Mouse (Mus musculus) naive thymus-derived CD4-positive, alpha-beta T cell, adult 2 months (primary cell): ENCODE results near the gene Srgap3.
A peak's percentile ranks its signal among the peaks of the same experiment; 100 is the strongest.
"Not testable (repeated sequence)": the region's sequence is repeated elsewhere in the genome, so short reads cannot be mapped to it uniquely, and the experiment has no call there.

ENCODE experiments used
- DNase-seq: peaks from one replicate; pipeline ENCODE4 v3.0.0-alpha.2; 2011; ENCODE audit warnings: low read depth

Srgap3 gene

GRCm38 (mm10) chr6:112861351-112862297, 85.4 kb downstream of the Srgap3 start:
- DNase-seq = peak; percentile 27

- DNase-seq = not testable (repeated sequence)
Observed at GRCm38 (mm10) chr6:112860290-112860689, 86.8 kb downstream of the Srgap3 start.

GRCm38 (mm10) chr6:112857057-112857456, 90.0 kb downstream of the Srgap3 start:
- DNase-seq = no peak

GRCm38 (mm10) chr6:112855183-112855582, 91.9 kb downstream of the Srgap3 start:
- no peak for DNase-seq

- peak; percentile 79 for DNase-seq
Observed at GRCm38 (mm10) chr6:112852261-112853235, 94.5 kb downstream of the Srgap3 start.

- DNase-seq = no peak
Observed at GRCm38 (mm10) chr6:112850745-112851144, 96.3 kb downstream of the Srgap3 start.

GRCm38 (mm10) chr6:112848629-112849180, 98.4 kb downstream of the Srgap3 start:
- no peak for DNase-seq

GRCm38 (mm10) chr6:112846863-112847262, 100.2 kb downstream of the Srgap3 start:
- no peak for DNase-seq

GRCm38 (mm10) chr6:112842426-112842825, 104.6 kb downstream of the Srgap3 start:
- no peak for DNase-seq

GRCm38 (mm10) chr6:112840400-112840799, 106.7 kb downstream of the Srgap3 start:
- DNase-seq = no peak

GRCm38 (mm10) chr6:112839391-112839790, 107.7 kb downstream of the Srgap3 start:
- no peak for DNase-seq

- no peak for DNase-seq
Observed at GRCm38 (mm10) chr6:112838879-112839278, 108.2 kb downstream of the Srgap3 start.

GRCm38 (mm10) chr6:112836712-112837111, 110.4 kb downstream of the Srgap3 start:
- DNase-seq = no peak

- DNase-seq = no peak
Observed at GRCm38 (mm10) chr6:112835413-112835812, 111.7 kb downstream of the Srgap3 start.

- no peak for DNase-seq
Observed at GRCm38 (mm10) chr6:112834430-112834829, 112.6 kb downstream of the Srgap3 start.

- no peak for DNase-seq
Observed at GRCm38 (mm10) chr6:112833763-112834162, 113.3 kb downstream of the Srgap3 start.

- DNase-seq = no peak
Observed at GRCm38 (mm10) chr6:112829196-112829595, 117.9 kb downstream of the Srgap3 start.

- no peak for DNase-seq
Observed at GRCm38 (mm10) chr6:112828420-112828819, 118.6 kb downstream of the Srgap3 start.

- DNase-seq = no peak
Observed at GRCm38 (mm10) chr6:112825657-112826056, 121.4 kb downstream of the Srgap3 start.

- DNase-seq = no peak
Observed at GRCm38 (mm10) chr6:112823096-112823495, 124.0 kb downstream of the Srgap3 start.

GRCm38 (mm10) chr6:112820298-112820992, 126.6 kb downstream of the Srgap3 start:
- no peak for DNase-seq
